ENCODE assay signal across 11 mouse cellular contexts in genomic region chr4:53591941-53592340, GRCm38 (mm10). TPM values are rescaled to one million over a fixed set of nuclear protein-coding genes. Genes with fewer than 3 reads are reported as not detected.
DNase-seq lines count a peak whose midpoint lies in the region; ATAC-seq lines count a peak whose summit lies in the region.
"Had no signal": no experiment of that assay in that cellular context is flagged by ENCODE, and none has a peak within 500 bp of the region (broad histone marks: within the 10 kb centered on the region; RNA-seq: fewer than 3 reads in every experiment).

No protein-coding gene starts in this region.

- WGBS in heart, embryonic 10.5 days, result 60% methylated on average over 8 of the region's 8 CpGs
- WGBS in lung, embryonic 16.5 days, result 74% methylated on average over 8 of the region's 8 CpGs
- 78% methylated on average over 8 of the region's 8 CpGs for WGBS in stomach, embryonic 14.5 days

- H3K36me3 ChIP-seq in heart, embryonic 10.5 days, result no peaks in the 10 kb centered on the region
- H3K36me3 ChIP-seq in lung, embryonic 16.5 days (ENCODE audit: control insufficient read depth, insufficient read depth, low read length), result no peaks in the 10 kb centered on the region
- no peaks in the 10 kb centered on the region for H3K36me3 ChIP-seq in stomach, embryonic 14.5 days (ENCODE audit: control insufficient read depth, insufficient read depth, low read length)
- H3K36me3 ChIP-seq: liver, embryonic 13.5 days had no signal

- H3K9ac ChIP-seq in lung, embryonic 16.5 days (ENCODE audit: low read length), result no peak overlapping the region
- H3K9ac ChIP-seq in stomach, embryonic 14.5 days (replicated peaks; ENCODE audit: low read depth, low read length), result no peak overlapping the region
- H3K9ac ChIP-seq: liver, embryonic 13.5 days had no signal

- no peaks in the 10 kb centered on the region for H3K27me3 ChIP-seq in heart, embryonic 10.5 days (ENCODE audit: insufficient read depth, poor library complexity, severe bottlenecking)
- no peaks in the 10 kb centered on the region for H3K27me3 ChIP-seq in lung, embryonic 16.5 days (ENCODE audit: control insufficient read depth, insufficient read depth, low read depth, low read length)
- H3K27me3 ChIP-seq in stomach, embryonic 14.5 days (ENCODE audit: control insufficient read depth, insufficient read depth, low read length), result no peaks in the 10 kb centered on the region
- H3K27me3 ChIP-seq: liver, embryonic 13.5 days had no signal

- H3K4me3 ChIP-seq in heart, embryonic 10.5 days, result no peak overlapping the region
- H3K4me3 ChIP-seq in lung, embryonic 16.5 days (ENCODE audit: low read length), result no peak overlapping the region
- H3K4me3 ChIP-seq in stomach, embryonic 14.5 days (ENCODE audit: low read depth, low read length), result no peak overlapping the region
- H3K4me3 ChIP-seq: erythroblast, embryonic 14.5 days; liver, embryonic 13.5 days had no signal

- H3K4me2 ChIP-seq in lung, embryonic 16.5 days (ENCODE audit: low read depth, low read length), result no peak overlapping the region
- no peak overlapping the region for H3K4me2 ChIP-seq in stomach, embryonic 14.5 days (replicated peaks; ENCODE audit: low read depth, low read length)
- H3K4me2 ChIP-seq: liver, embryonic 13.5 days had no signal

- peak; percentile 98 for DNase-seq in heart, adult 11 months
- DNase-seq in heart, embryonic 10.5 days (ENCODE audit: low spot score), result no peak
- no peak for DNase-seq in lung, postnatal 36 days
- peak; percentile 60 to 68 for DNase-seq in heart, adult 9 months (ENCODE audit: low spot score in 2 of 2)
- no peak for DNase-seq in lung, postnatal 10 days
- DNase-seq in adrenal gland, adult 2 months, result no peak
- DNase-seq: liver, embryonic 13.5 days; right cerebral cortex, postnatal 25 days had no signal

- no peak for ATAC-seq in lung, embryonic 16.5 days (ENCODE audit: low read depth)
- no peak for ATAC-seq in stomach, embryonic 14.5 days (ENCODE audit: insufficient number of reproducible peaks, insufficient read depth, low FRiP score, low read depth)

- H3K27ac ChIP-seq in heart, embryonic 10.5 days, result no peak overlapping the region
- H3K27ac ChIP-seq in lung, embryonic 16.5 days (ENCODE audit: low read length), result peak overlapping the region; percentile 51
- H3K27ac ChIP-seq in stomach, embryonic 14.5 days (ENCODE audit: low read length), result 0 out of 2 replicates have a peak overlapping the region, but pooled peaks have one; percentile 33
- H3K27ac ChIP-seq: liver, embryonic 13.5 days had no signal

- H3K9me3 ChIP-seq in heart, embryonic 10.5 days, result no peaks in the 10 kb centered on the region
- no peaks in the 10 kb centered on the region for H3K9me3 ChIP-seq in lung, embryonic 16.5 days (ENCODE audit: control insufficient read depth, low read length)
- no peaks in the 10 kb centered on the region for H3K9me3 ChIP-seq in stomach, embryonic 14.5 days (ENCODE audit: control insufficient read depth, low read depth, low read length)
- H3K9me3 ChIP-seq: liver, embryonic 13.5 days had no signal

- H3K4me1 ChIP-seq in heart, embryonic 10.5 days, result peaks cover 6% of the 10 kb centered on the region; the same call in 1 of the 2 replicates
- H3K4me1 ChIP-seq in lung, embryonic 16.5 days (replicated peaks; ENCODE audit: control insufficient read depth, insufficient read depth, low read length), result peaks cover 11% of the 10 kb centered on the region
- no peaks in the 10 kb centered on the region for H3K4me1 ChIP-seq in stomach, embryonic 14.5 days (ENCODE audit: control insufficient read depth, insufficient read depth, low read length)

RNA-seq across cellular contexts. Expression of gene Fsd1l, which starts 39.3 kb away (rescaled TPM):
- polyA plus RNA-seq in heart, embryonic 10.5 days (2016; fragmentation: Nextera tagmentation; extraction: Ambion mirVana), result 11.4 and 12.3 TPM in 2 replicates
- polyA plus RNA-seq in lung, embryonic 16.5 days (2015; fragmentation: Nextera tagmentation; extraction: Ambion mirVana), result 8.6 and 11.7 TPM in 2 replicates
- 11.1 and 11.4 TPM in 2 replicates for polyA plus RNA-seq in stomach, embryonic 14.5 days (2014; fragmentation: Nextera tagmentation; extraction: Ambion mirVana)
- 1 to 10 TPM; 6.9 to 7.3 TPM for total RNA-seq in adrenal gland, adult 2 months (2021)
- polyA plus RNA-seq in adrenal gland, adult 2 months (2012; rRNA removed), result 0.12 TPM in 2 replicates
- polyA plus RNA-seq: erythroblast, embryonic 14.5 days had no signal

Comparison
In these comparisons a context has a peak if more than half of its experiments do, and no peak if none do; other contexts are left out.
1. DNase-seq: peak in heart, adult 11 months (single experiment) and heart, adult 9 months (2 of 2); none in heart, embryonic 10.5 days (single experiment), lung, postnatal 36 days (single experiment), lung, postnatal 10 days (single experiment) and adrenal gland, adult 2 months (single experiment).